Mouse (Mus musculus): ENCODE results near the gene Mesd. TPM values are rescaled to one million over a fixed set of nuclear protein-coding genes. Genes with fewer than 3 reads are reported as not detected.

The Mesd gene
- polyA plus RNA-seq, 1 experiment from 2014 or later = 97.9 TPM

- no peak overlapping the region for H3K4me2 ChIP-seq (replicated peaks; ENCODE audit: low read depth, low read length)
- no peaks in the 10 kb centered on the region for H3K9me3 ChIP-seq (ENCODE audit: low read length)
- no peak overlapping the region for H3K9ac ChIP-seq (replicated peaks; ENCODE audit: low read depth)
- no peak for DNase-seq (ENCODE audit: low spot score)
- no peaks in the 10 kb centered on the region for H3K36me3 ChIP-seq (ENCODE audit: insufficient read depth, low read length)
- peaks cover 10% of the 10 kb centered on the region; the same call in 1 of the 2 replicates for H3K4me1 ChIP-seq (ENCODE audit: insufficient read depth, low read depth, low read length)
- WGBS = 35% methylated on average over 5 of the region's 5 CpGs
- no peaks in the 10 kb centered on the region for H3K27me3 ChIP-seq (replicated peaks; ENCODE audit: insufficient read depth, low read length)
- no peak for TF ChIP-seq EP300 (IDR thresholded peaks at IDR 0.05)
- TF ChIP-seq CTCF (IDR thresholded peaks at IDR 0.05) = no peak
- no peak overlapping the region for H3K27ac ChIP-seq (ENCODE audit: low read length)
- no peak; the same call in 1 of the 2 replicates for ATAC-seq
- no peak overlapping the region for H3K4me3 ChIP-seq (ENCODE audit: low read depth, low read length)
Observed at GRCm38 (mm10) chr7:83847187-83848075, 36.8 kb upstream of the Mesd start.

- no peaks in the 10 kb centered on the region for H3K27me3 ChIP-seq (replicated peaks; ENCODE audit: insufficient read depth, low read length)
- 63% methylated on average over 5 of the region's 5 CpGs for WGBS
- TF ChIP-seq EP300 (IDR thresholded peaks at IDR 0.05) (no peak), CTCF (IDR thresholded peaks at IDR 0.05) (no peak)
- DNase-seq (ENCODE audit: low spot score) (no peak), ATAC-seq (no peak)
- H3K27ac ChIP-seq (ENCODE audit: low read length) = no peak overlapping the region
- H3K4me2 ChIP-seq (replicated peaks; ENCODE audit: low read depth, low read length) = no peak overlapping the region
- no peaks in the 10 kb centered on the region for H3K9me3 ChIP-seq (ENCODE audit: low read length)
- H3K4me3 ChIP-seq (ENCODE audit: low read depth, low read length) = no peak overlapping the region
- H3K4me1 ChIP-seq (ENCODE audit: insufficient read depth, low read depth, low read length) = peaks cover 6% of the 10 kb centered on the region; the same call in 1 of the 2 replicates
- H3K9ac ChIP-seq (replicated peaks; ENCODE audit: low read depth) = no peak overlapping the region
- no peaks in the 10 kb centered on the region for H3K36me3 ChIP-seq (ENCODE audit: insufficient read depth, low read length)
Observed at GRCm38 (mm10) chr7:83851569-83852380, 32.5 kb upstream of the Mesd start.

GRCm38 (mm10) chr7:83852381-83853380 is 31.6 kb upstream of the Mesd start:
- no peaks in the 10 kb centered on the region for H3K27me3 ChIP-seq (replicated peaks; ENCODE audit: insufficient read depth, low read length)
- TF ChIP-seq CTCF (IDR thresholded peaks at IDR 0.05) (no peak), EP300 (IDR thresholded peaks at IDR 0.05) (no peak)
- H3K4me2 ChIP-seq (replicated peaks; ENCODE audit: low read depth, low read length) = no peak overlapping the region
- DNase-seq (ENCODE audit: low spot score) = no peak
- H3K4me3 ChIP-seq (ENCODE audit: low read depth, low read length) = no peak overlapping the region
- no peak overlapping the region for H3K9ac ChIP-seq (replicated peaks; ENCODE audit: low read depth)
- ATAC-seq = no peak
- H3K27ac ChIP-seq (ENCODE audit: low read length) = no peak overlapping the region
- 42% methylated on average over 5 of the region's 5 CpGs for WGBS
- H3K4me1 ChIP-seq (ENCODE audit: insufficient read depth, low read depth, low read length) = no peaks in the 10 kb centered on the region
- no peaks in the 10 kb centered on the region for H3K9me3 ChIP-seq (ENCODE audit: low read length)
- H3K36me3 ChIP-seq (ENCODE audit: insufficient read depth, low read length) = no peaks in the 10 kb centered on the region

GRCm38 (mm10) chr7:83855203-83855602 is 29.1 kb upstream of the Mesd start:
- no peaks in the 10 kb centered on the region for H3K36me3 ChIP-seq (ENCODE audit: insufficient read depth, low read length)
- TF ChIP-seq EP300 (IDR thresholded peaks at IDR 0.05) (no peak), CTCF (IDR thresholded peaks at IDR 0.05) (no peak)
- WGBS = 97% methylated on average over 1 of the region's 1 CpGs
- no peak overlapping the region for H3K9ac ChIP-seq (replicated peaks; ENCODE audit: low read depth)
- no peak overlapping the region for H3K4me3 ChIP-seq (ENCODE audit: low read depth, low read length)
- DNase-seq (ENCODE audit: low spot score) (no peak), ATAC-seq (no peak)
- H3K9me3 ChIP-seq (ENCODE audit: low read length) = no peaks in the 10 kb centered on the region
- H3K27ac ChIP-seq (ENCODE audit: low read length) = no peak overlapping the region
- H3K4me2 ChIP-seq (replicated peaks; ENCODE audit: low read depth, low read length) = no peak overlapping the region
- no peaks in the 10 kb centered on the region for H3K4me1 ChIP-seq (ENCODE audit: insufficient read depth, low read depth, low read length)
- no peaks in the 10 kb centered on the region for H3K27me3 ChIP-seq (replicated peaks; ENCODE audit: insufficient read depth, low read length)

GRCm38 (mm10) chr7:83856353-83857207 is 27.7 kb upstream of the Mesd start:
- Histone ChIP-seq H3K9ac (replicated peaks; ENCODE audit: low read depth) (no peak overlapping the region), H3K4me2 (replicated peaks; ENCODE audit: low read depth, low read length) (no peak overlapping the region), H3K36me3 (ENCODE audit: insufficient read depth, low read length) (no peaks in the 10 kb centered on the region), H3K4me1 (ENCODE audit: insufficient read depth, low read depth, low read length) (no peaks in the 10 kb centered on the region), H3K9me3 (ENCODE audit: low read length) (no peaks in the 10 kb centered on the region), H3K27me3 (replicated peaks; ENCODE audit: insufficient read depth, low read length) (no peaks in the 10 kb centered on the region), H3K27ac (ENCODE audit: low read length) (0 out of 2 replicates have a peak overlapping the region, but pooled peaks have one; percentile 11), H3K4me3 (ENCODE audit: low read depth, low read length) (no peak overlapping the region)
- DNase-seq (ENCODE audit: low spot score) (peak; percentile 78), ATAC-seq (peak; percentile 85)
- TF ChIP-seq EP300 (IDR thresholded peaks at IDR 0.05) = peak; percentile 36; the same call in 1 of the 2 replicates
- no peak for TF ChIP-seq CTCF (IDR thresholded peaks at IDR 0.05)
- WGBS = 41% methylated on average over 9 of the region's 9 CpGs

Measured in lung, postnatal 0 days (tissue).